Mouse (Mus musculus) embryonic stem cell, embryonic (primary cell): Measurements from ENCODE around the gene Tmem238l.

ENCODE experiments used
- CTCF ChIA-PET, 4 experiments: fragments of 300-600 bp in 2 of 4; fragments of 350-600 bp in 2 of 4; sonication (Branson Sonifier 250); formaldehyde crosslinking; loops; one replicate each; lab custom pipeline; 2022; ENCODE audit warnings: inconsistent platforms in 2 of 4; lab: Charles Lee
- POLR2A ChIA-PET, 4 experiments: fragments of 300-600 bp in 2 of 4; fragments of 350-600 bp in 2 of 4; sonication (Branson Sonifier 250); formaldehyde crosslinking; loops; one replicate each; lab custom pipeline; 2022; ENCODE audit warnings: antibody characterized with exemption in 4 of 4, inconsistent platforms in 1 of 4; lab: Charles Lee

Gene Tmem238l

GRCm38 (mm10) chr11:66956303-66956702 lies at the start of gene Tmem238l:
Gene Tmem238l (plus strand): TSS chr11:66956638.
- CTCF ChIA-PET = no interaction called here
- POLR2A ChIA-PET = interaction anchor here in 2 of 4 experiments (0.9 kb wide), 2 partner anchors 36 kb away, joined by 3 read pairs; no protein-coding TSS in a partner anchor

- ChIA-PET CTCF (interaction anchor here (0.6 to 5.3 kb wide), 26 partner anchors 7 to 196 kb away, joined by 3 to 77 read pairs (median 4); no protein-coding TSS in a partner anchor), POLR2A (interaction anchor here in 3 of 4 experiments (0.6 to 5.7 kb wide), 25 partner anchors 8 to 131 kb away, joined by 3 to 68 read pairs (median 6); no protein-coding TSS in a partner anchor)
Measured at GRCm38 (mm10) chr11:66911811-66912210, 44.6 kb upstream of the Tmem238l start, which contains the start of gene Pirt. Gene Pirt (plus strand): TSS chr11:66911981.

DNA sequence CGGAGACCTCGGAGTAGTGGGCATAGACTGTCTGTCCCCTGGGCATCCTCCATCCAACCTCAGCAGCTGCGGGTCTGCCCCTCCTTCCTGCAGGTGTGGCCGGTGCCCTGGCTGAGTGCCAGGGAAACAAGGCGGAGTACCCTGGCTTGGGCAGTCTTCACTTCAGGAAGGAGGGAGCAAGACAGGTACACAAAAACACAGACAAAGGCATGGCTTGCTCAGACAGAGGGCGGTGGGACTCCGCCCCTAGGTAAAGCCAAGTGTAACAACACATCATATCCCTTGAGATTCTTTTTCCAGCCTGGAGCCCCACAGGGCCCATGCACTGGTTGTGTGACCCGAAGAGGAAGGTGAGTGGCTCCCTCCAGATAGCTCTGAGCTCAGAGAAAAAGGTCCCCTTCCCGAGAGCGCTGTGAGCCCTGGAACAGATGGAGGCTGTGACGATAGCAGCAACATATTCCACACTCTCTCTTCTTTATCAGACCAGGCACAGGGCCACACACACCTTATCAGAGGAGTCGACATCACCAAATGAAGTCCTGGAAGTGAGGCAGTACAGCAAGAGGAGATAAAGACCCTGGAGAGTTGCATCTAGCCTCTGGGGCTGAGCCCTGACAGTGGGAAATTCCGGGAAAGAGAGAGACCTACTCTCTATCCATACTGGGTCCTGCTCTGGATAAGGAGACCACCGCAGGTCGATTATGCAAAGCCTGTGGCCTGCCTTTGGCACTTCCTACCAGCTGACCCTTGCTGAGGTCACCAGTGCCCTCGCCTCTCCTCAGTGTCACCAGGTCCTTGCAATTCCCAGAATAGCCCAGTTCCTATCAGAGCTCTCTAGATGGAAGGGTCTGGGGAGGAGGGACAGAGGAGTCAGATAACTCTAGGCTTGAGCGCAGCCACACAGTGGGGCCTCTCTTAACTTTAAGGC lies 43.6 kb upstream of the Tmem238l start:
- POLR2A ChIA-PET = interaction anchor here in 3 of 4 experiments (0.8 to 5.7 kb wide), 24 partner anchors 7 to 130 kb away, joined by 3 to 68 read pairs (median 7); no protein-coding TSS in a partner anchor
- CTCF ChIA-PET = interaction anchor here (0.6 to 5.3 kb wide), 30 partner anchors 8 to 195 kb away, joined by 3 to 77 read pairs (median 4); partner anchors contain the start of gene Tmem220 (in 1 of the 4)

GRCm38 (mm10) chr11:66914249-66914648 lies 42.2 kb upstream of the Tmem238l start:
- ChIA-PET POLR2A (interaction anchor here in 3 of 4 experiments (0.6 to 5.7 kb wide), 23 partner anchors 8 to 1780 kb away, joined by 3 to 68 read pairs (median 4); no protein-coding TSS in a partner anchor), CTCF (interaction anchor here (0.5 to 5.3 kb wide), 16 partner anchors 8 to 181 kb away, joined by 3 to 77 read pairs (median 4); no protein-coding TSS in a partner anchor)

- ChIA-PET CTCF (interaction anchor here (0.6 to 1.9 kb wide), 17 partner anchors 11 to 732 kb away, joined by 3 to 17 read pairs (median 4); no protein-coding TSS in a partner anchor), POLR2A (interaction anchor here (0.5 to 8.8 kb wide), 47 partner anchors 7 to 1464 kb away, joined by 3 to 80 read pairs (median 5); partner anchors contain the start of genes Adprm (in 2 of the 4), Pirt (in 2 of the 4), Sco1 (in 2 of the 4) and Tmem238l (in 2 of the 4))
Measured at GRCm38 (mm10) chr11:66920012-66920411, 36.4 kb upstream of the Tmem238l start.

GRCm38 (mm10) chr11:66924095-66924823 lies 32.2 kb upstream of the Tmem238l start:
- ChIA-PET CTCF (interaction anchor here (0.6 to 1.9 kb wide), 6 partner anchors 10 to 323 kb away, joined by 3 to 6 read pairs (median 4); partner anchors contain the start of gene Pirt (in 1 of the 4)), POLR2A (interaction anchor here in 3 of 4 experiments (0.6 to 8.8 kb wide), 13 partner anchors 8 to 96 kb away, joined by 3 to 75 read pairs (median 6); partner anchors contain the start of gene Pirt (in 2 of the 3))

- CTCF ChIA-PET = interaction anchor here in 2 of 4 experiments (1.0 to 1.7 kb wide), 3 partner anchors 22 to 56 kb away, joined by 3 to 5 read pairs (median 4); no protein-coding TSS in a partner anchor
Measured at GRCm38 (mm10) chr11:66928311-66928710, 28.1 kb upstream of the Tmem238l start.

GRCm38 (mm10) chr11:66932827-66933599 lies 23.4 kb upstream of the Tmem238l start:
- ChIA-PET CTCF (interaction anchor here in 3 of 4 experiments (0.8 to 1.0 kb wide), 4 partner anchors 13 to 88 kb away, joined by 3 to 4 read pairs (median 3); no protein-coding TSS in a partner anchor), POLR2A (interaction anchor here in 3 of 4 experiments (0.5 to 6.8 kb wide), 21 partner anchors 9 to 91 kb away, joined by 3 to 66 read pairs (median 4); partner anchors contain the start of gene Pirt (in 1 of the 3))

More at GRCm38 (mm10) chr11:66928311-66928710, 28.1 kb upstream of the Tmem238l start:
- POLR2A ChIA-PET = interaction anchor here in 3 of 4 experiments (0.6 to 1.5 kb wide), 3 partner anchors 8 to 56 kb away, joined by 3 to 5 read pairs (median 4); no protein-coding TSS in a partner anchor

DNA sequence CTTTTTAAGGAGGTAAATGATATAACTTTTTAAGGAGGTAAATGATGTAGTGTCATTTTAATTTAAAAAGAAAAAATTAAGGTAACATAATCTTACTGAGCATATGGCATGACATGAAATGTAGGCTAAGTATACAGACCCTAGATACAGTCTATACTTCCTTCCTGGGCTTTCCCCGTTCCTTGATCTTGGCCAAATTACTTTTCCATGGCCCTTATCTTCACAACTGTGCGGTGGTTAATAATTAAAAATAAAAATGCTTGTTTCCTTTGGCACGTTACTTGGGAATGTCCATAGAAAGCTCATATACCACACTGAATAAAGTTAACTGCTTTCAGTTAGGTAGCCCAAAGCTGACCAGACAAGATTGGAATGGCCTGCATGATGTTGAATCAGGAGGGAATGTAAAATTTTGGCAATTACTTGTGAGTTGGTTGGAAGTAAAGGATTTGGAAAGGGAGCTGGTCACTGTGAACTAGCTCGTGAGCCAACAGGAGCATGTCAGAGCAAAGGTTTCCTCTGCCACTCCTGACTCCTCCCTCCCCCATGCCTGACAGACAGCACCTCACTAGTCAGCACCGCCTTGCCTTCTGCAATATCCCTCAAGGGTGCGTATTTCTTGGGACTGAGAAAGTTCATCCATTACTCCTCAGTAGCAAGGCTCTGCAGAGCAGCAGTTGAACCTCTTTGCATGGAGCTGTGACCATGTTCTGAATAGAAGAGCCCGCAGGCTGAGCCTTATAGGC lies 21.8 kb upstream of the Tmem238l start:
- POLR2A ChIA-PET = interaction anchor here in 3 of 4 experiments (0.6 to 6.8 kb wide), 8 partner anchors 12 to 87 kb away, joined by 3 to 66 read pairs (median 4); partner anchors contain the start of gene Pirt (in 1 of the 3)
- CTCF ChIA-PET = interaction anchor here in 2 of 4 experiments (0.6 to 1.0 kb wide), 2 partner anchors 29 to 48 kb away, joined by 3 read pairs; no protein-coding TSS in a partner anchor

DNA sequence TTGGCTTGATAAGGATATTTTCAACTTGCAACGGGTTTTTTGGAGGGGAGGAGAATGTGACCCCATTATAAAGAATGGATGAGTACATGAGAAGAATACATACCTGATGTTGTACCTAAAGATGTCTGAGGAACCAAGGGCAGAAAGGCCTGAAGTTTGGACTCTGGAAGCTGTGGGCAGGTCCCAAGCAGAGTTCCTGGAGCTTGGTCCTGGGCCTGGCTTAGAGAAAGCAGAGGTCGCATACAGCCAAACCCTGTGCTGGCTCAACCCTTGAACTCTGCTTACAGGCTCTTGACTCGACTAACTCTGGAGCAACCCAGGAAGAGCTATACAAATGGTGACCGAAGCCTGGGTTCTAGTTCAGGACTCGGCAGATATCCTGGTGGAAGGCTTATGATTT lies 14.4 kb upstream of the Tmem238l start:
- CTCF ChIA-PET = interaction anchor here in 1 of 4 experiments (0.6 kb wide), 1 partner anchor 171 kb away, joined by 3 read pairs; no protein-coding TSS in a partner anchor
- POLR2A ChIA-PET = interaction anchor here in 2 of 4 experiments (1.0 to 1.5 kb wide), 4 partner anchors 10 to 65 kb away, joined by 3 to 5 read pairs (median 3); partner anchors contain the start of gene Pirt (in 1 of the 2)

DNA sequence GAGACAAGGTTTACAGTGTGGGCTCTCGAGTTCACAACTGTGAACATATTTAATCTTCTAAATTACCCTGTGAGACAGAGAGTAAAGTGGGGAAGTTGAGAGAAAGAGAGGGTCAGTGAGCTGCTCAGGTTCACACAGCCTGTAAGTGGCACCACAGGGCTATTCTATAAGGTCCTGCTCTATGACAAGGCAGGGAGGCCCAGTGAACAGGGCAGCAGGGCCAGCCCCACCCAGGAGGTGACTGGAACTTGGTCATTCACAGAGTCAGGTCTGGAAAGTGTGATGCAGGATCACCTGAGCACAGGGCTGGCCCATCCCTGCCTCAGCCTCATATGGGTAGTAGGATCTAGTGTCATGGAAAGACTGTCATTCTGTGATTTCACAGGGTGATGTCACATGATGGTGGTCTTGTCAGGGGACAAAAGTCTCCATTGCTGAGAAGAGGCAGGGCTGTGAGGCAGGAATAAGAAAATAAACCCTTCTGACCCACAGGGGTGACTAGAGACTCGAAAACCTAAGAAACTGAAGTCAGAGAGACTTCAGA lies 11.1 kb upstream of the Tmem238l start:
- ChIA-PET CTCF (no interaction called here), POLR2A (interaction anchor here in 1 of 4 experiments (0.6 to 1.6 kb wide), 4 partner anchors 24 to 75 kb away, joined by 3 to 8 read pairs (median 3); no protein-coding TSS in a partner anchor)

GRCm38 (mm10) chr11:66946521-66946920 lies 9.9 kb upstream of the Tmem238l start:
- ChIA-PET POLR2A (interaction anchor here in 1 of 4 experiments (0.7 kb wide), 1 partner anchor 10 kb away, joined by 3 read pairs; no protein-coding TSS in a partner anchor), CTCF (no interaction called here)

DNA sequence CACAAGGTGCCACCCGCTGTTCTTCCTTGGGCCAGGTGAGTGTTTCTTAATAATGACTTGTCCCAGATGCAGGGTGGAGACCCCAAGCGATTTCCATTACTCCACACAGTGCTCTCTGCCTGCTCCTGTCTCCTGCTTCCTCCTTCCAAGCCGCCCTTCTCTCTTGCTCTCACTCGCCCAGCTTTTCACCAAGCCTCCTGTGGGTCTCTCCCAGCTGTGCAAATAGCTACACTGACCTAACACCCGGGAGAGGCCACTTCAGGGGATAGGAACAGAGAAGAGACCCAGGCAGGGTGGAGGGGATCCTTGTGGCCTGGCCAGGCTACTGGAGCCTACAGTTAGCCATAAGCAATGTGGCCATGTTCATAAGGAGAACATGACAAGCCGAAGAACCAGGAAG lies 9.5 kb upstream of the Tmem238l start:
- POLR2A ChIA-PET = interaction anchor here in 1 of 4 experiments (0.7 kb wide), 1 partner anchor 10 kb away, joined by 3 read pairs; no protein-coding TSS in a partner anchor
- CTCF ChIA-PET = no interaction called here

- ChIA-PET POLR2A (interaction anchor here in 1 of 4 experiments (0.7 kb wide), 1 partner anchor 28 kb away, joined by 5 read pairs; no protein-coding TSS in a partner anchor), CTCF (no interaction called here)
Measured at GRCm38 (mm10) chr11:66960797-66961196, 4.4 kb downstream of the Tmem238l start.
